ENCODE assay signal across 9 mouse cellular contexts in genomic region chr5:118424764-118425568, GRCm38 (mm10).
A peak's percentile ranks its signal among the peaks of the same experiment; 100 is the strongest.
DNase-seq lines count a peak whose midpoint lies in the region; ATAC-seq lines count a peak whose summit lies in the region.
"Had no signal": no experiment of that assay in that cellular context is flagged by ENCODE, and none has a peak within 500 bp of the region (broad histone marks: within the 10 kb centered on the region; RNA-seq: fewer than 3 reads in every experiment).

No protein-coding gene starts in this region.

- peak; percentile 37 for DNase-seq in right cerebral cortex, adult 18-20 months
- no peak for DNase-seq in right cerebral cortex, postnatal 25 days
- DNase-seq in embryo, embryonic 10.5 days (ENCODE audit: low spot score) = peak; percentile 63
- DNase-seq in heart, adult 9 months (ENCODE audit: low spot score in 2 of 2) = peak; percentile 81 to 82
- DNase-seq in spleen, postnatal 14 days (ENCODE audit: low spot score in 2 of 2) = no peak

- H3K27ac ChIP-seq in kidney, embryonic 14.5 days (ENCODE audit: low read depth, low read length) = peak overlapping the region; percentile 63
- H3K27ac ChIP-seq: macrophage had no signal

- H3K9me3 ChIP-seq in kidney, embryonic 14.5 days (ENCODE audit: control insufficient read depth, low read length) = no peaks in the 10 kb centered on the region

- no peak overlapping the region for H3K4me3 ChIP-seq in kidney, embryonic 14.5 days (ENCODE audit: low read length)

- H3K27me3 ChIP-seq in kidney, embryonic 14.5 days (ENCODE audit: control insufficient read depth, insufficient read depth, low read length) = no peaks in the 10 kb centered on the region

- ATAC-seq in kidney, embryonic 14.5 days (ENCODE audit: low FRiP score, low TSS enrichment) = peak; percentile 37; the same call in 1 of the 2 replicates
- peak; percentile 24; the same call in 1 of the 2 replicates for ATAC-seq in megakaryocyte, adult 5-6 weeks (ENCODE audit: poor library complexity, severe bottlenecking)
- no peak for ATAC-seq in megakaryocyte progenitor cell, adult 5-6 weeks (replicated peaks; ENCODE audit: poor library complexity)

- H3K4me1 ChIP-seq in kidney, embryonic 14.5 days (ENCODE audit: control insufficient read depth, insufficient read depth, low read length) = peaks cover 5% of the 10 kb centered on the region; the same call in 1 of the 2 replicates

- WGBS in kidney, embryonic 14.5 days = 32% methylated on average over 9 of the region's 9 CpGs

- H3K4me2 ChIP-seq in kidney, embryonic 14.5 days (replicated peaks; ENCODE audit: low read depth, low read length) = no peak overlapping the region

- no peaks in the 10 kb centered on the region for H3K36me3 ChIP-seq in kidney, embryonic 14.5 days (ENCODE audit: control insufficient read depth, insufficient read depth, low read length)

- H3K9ac ChIP-seq in kidney, embryonic 14.5 days (ENCODE audit: low read depth, low read length) = no peak overlapping the region

Comparison
In these comparisons a context has a peak if more than half of its experiments do, and no peak if none do; other contexts are left out.
1. DNase-seq: peak in right cerebral cortex, adult 18-20 months (single experiment), embryo, embryonic 10.5 days (single experiment) and heart, adult 9 months (2 of 2); none in right cerebral cortex, postnatal 25 days (single experiment) and spleen, postnatal 14 days (0 of 2).